Mouse (Mus musculus) neural tube, embryonic 11.5 days (tissue): ENCODE data around the gene Gatad1. TPM values are rescaled to one million over a fixed set of nuclear protein-coding genes. Genes with fewer than 3 reads are reported as not detected.

Source experiments
- ATAC-seq: fragments of 200-750 bp; cut with Nextera tagmentation; 2 replicates; pipeline ENCODE4 v1.8.0; 2017; ENCODE audit warnings: moderate number of reproducible peaks, mild to moderate bottlenecking, moderate TSS enrichment, moderate library complexity; ENCODE audit not compliant: insufficient read depth, low FRiP score, low TSS enrichment
- DNase-seq: peaks from one replicate; pipeline ENCODE4 v3.0.0-alpha.2; 2015; ENCODE audit warnings: low spot score
- H3K27ac ChIP-seq: fragments of 300-500 bp; sonication (generic); 2 replicates; pipeline ENCODE4 v1.5.1; 2014; ENCODE audit warnings: low read depth, mild to moderate bottlenecking, low read length
- H3K27me3 ChIP-seq: fragments of 300-500 bp; sonication (generic); 2 replicates; pipeline ENCODE4 v1.6.1; 2014; ENCODE audit warnings: mild to moderate bottlenecking, low read length, mixed read lengths; ENCODE audit not compliant: control insufficient read depth, insufficient read depth
- H3K36me3 ChIP-seq: fragments of 300-500 bp; sonication (generic); 2 replicates; pipeline ENCODE4 v1.6.1; 2014; ENCODE audit warnings: mild to moderate bottlenecking, low read length, moderate library complexity, mixed read lengths; ENCODE audit not compliant: control insufficient read depth, insufficient read depth
- H3K4me1 ChIP-seq: fragments of 300-500 bp; sonication (generic); 2 replicates; pipeline ENCODE4 v1.6.1; 2014; ENCODE audit warnings: low read length, mixed read lengths; ENCODE audit not compliant: control insufficient read depth, insufficient read depth
- H3K4me2 ChIP-seq: fragments of 300-500 bp; sonication (generic); 2 replicates; pipeline ENCODE4 v1.6.1; 2014; ENCODE audit warnings: low read depth, mild to moderate bottlenecking, moderate library complexity
- H3K4me3 ChIP-seq: fragments of 300-500 bp; sonication (generic); 2 replicates; pipeline ENCODE4 v1.5.1; 2014; ENCODE audit warnings: low read depth, low read length
- H3K9ac ChIP-seq: fragments of 300-500 bp; sonication (generic); 2 replicates; pipeline ENCODE4 v1.6.1; 2014; ENCODE audit warnings: mild to moderate bottlenecking, low read length
- H3K9me3 ChIP-seq: fragments of 300-500 bp; sonication (generic); 2 replicates; pipeline ENCODE4 v1.6.1; 2016; ENCODE audit warnings: low read length; ENCODE audit not compliant: control insufficient read depth
- WGBS: fragments of 180-500 bp; shearing (Covaris S2); extraction: QIAGEN DNeasy Blood & Tissue Kit; methylation state at CpG from one replicate; pipeline ENCODE4 v1.1.7; 2014; 5-methylcytosine and 5-hydroxymethylcytosine counted together
- microRNA-seq: library from miRNA; unstranded; fragments of <30 nt; microRNA quantifications from one replicate; pipeline ENCODE4, GENCODE M21; 2016
- polyA plus RNA-seq: library from polyadenylated mRNA; unstranded; fragments of >200 nt; fragmentation: Nextera tagmentation; extraction: Ambion mirVana; gene quantifications from 2 replicates; pipeline ENCODE4 v1.2.1, GENCODE M21; 2014

The Gatad1 gene
- polyA plus RNA-seq, 1 experiment from 2014 or later = 73.1 TPM

DNA sequence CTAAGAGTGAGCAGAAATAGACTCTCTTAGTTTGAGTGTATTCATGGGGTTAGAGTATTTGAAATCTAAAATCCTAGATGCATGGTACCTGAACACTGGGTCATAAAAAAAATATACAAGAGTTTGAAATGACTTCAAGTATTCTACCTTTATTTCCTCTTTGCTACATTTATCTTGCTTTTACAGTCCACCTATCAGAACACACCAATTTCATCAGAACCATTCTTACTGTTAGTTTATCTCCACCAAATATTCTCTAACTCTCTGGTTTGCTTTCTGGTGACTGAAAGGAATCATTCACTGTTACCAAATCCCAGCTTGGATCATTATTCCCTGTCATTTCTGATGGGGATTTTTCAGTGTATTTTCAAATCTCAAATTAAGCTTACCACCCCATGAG is 59.8 kb downstream of the Gatad1 start:
- DNase-seq (no peak), ATAC-seq (no peak)
- Histone ChIP-seq H3K9me3 (no peaks in the 10 kb centered on the region), H3K27ac (no peak overlapping the region), H3K9ac (no peak overlapping the region), H3K4me3 (peak overlapping the region; percentile 80; the same call in 1 of the 2 replicates), H3K4me2 (no peak overlapping the region), H3K27me3 (no peaks in the 10 kb centered on the region), H3K4me1 (peaks cover 7% of the 10 kb centered on the region), H3K36me3 (no peaks in the 10 kb centered on the region)

DNA sequence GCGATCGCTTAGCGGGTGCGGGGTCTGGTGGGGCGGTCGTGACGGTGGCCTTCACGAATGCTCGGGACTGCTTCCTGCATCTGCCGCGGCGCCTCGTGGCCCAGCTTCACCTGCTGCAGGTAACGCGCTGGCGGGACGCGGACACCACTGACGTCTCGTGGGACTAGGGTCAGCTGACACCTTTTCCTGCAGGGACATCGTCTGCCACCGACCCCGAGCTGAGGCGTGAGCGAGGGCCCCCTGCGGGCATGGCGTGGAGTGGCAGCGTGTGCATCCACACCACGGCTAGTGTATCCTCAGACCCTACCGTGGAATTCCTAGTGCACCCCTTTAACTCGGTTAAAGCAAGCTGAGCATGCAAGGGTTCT is 60.6 kb downstream of the Gatad1 start, which contains the start of gene Rbm48:
TSS of gene Rbm48 (minus strand) at position 187 of the 368 bp plus-strand sequence.
- WGBS = under 1% methylated on average over 29 of the region's 31 CpGs
- peak; percentile 81 for ATAC-seq
- H3K27ac ChIP-seq = 0 out of 2 replicates have a peak within 1 kb of the TSS, but pooled peaks have one; percentile 20

DNA sequence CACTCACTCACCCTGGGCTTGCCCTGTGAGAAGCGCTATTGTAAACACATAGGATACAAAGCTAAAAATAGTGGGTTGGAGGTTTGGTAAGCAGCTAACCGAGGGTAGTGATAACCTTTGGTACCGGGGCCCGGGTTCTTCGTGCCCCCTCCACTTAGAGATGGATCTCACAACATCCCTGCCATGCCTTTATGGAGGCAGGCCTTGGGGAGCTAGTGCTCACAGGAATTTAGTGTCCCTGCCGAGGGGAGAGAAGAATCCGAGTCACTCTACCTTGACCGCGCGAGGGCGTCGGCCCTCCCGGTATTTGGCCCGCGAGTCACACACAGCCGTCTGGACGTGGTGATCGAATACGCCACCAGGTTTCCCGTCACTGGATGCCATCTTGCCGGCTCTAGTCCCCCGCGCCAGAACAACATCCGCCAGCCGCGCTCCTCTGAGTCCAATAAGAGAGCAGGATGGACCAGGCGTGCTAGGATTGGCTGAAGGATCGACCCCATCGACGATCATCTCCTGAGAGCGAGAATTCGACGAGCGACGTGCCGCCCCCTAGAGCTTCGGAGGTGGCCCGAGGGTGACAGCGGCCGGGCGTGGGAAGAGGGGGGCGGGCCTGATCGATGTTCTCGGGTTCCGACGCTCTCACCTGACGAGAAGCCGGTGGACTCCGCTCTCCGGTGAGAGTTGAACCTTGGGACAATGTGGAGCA is 61.1 kb downstream of the Gatad1 start, which contains the start of gene Pex1:
TSS of gene Pex1 (plus strand) at position 374 of the 706 bp plus-strand sequence.
- DNase-seq (peak; percentile 95), ATAC-seq (peak; percentile 98)
- Histone ChIP-seq H3K9me3 (no peaks in the 10 kb centered on the region), H3K27me3 (no peaks in the 10 kb centered on the region), H3K4me1 (peaks cover 7% of the 10 kb centered on the region), H3K36me3 (no peaks in the 10 kb centered on the region), H3K4me3 (peak within 1 kb of the TSS; percentile 80), H3K9ac (peak within 1 kb of the TSS; percentile 76), H3K4me2 (peak within 1 kb of the TSS; percentile 74), H3K27ac (0 out of 2 replicates have a peak within 1 kb of the TSS, but pooled peaks have one; percentile 20)
- WGBS = under 1% methylated on average over 50 of the region's 50 CpGs

More for the DNA sequence above, 60.6 kb downstream of the Gatad1 start, which contains the start of gene Rbm48:
- peak within 1 kb of the TSS; percentile 80 for H3K4me3 ChIP-seq
- no peaks in the 10 kb centered on the region for H3K9me3 ChIP-seq
- peak within 1 kb of the TSS; percentile 74 for H3K4me2 ChIP-seq
- H3K9ac ChIP-seq = peak within 1 kb of the TSS; percentile 76
- peak; percentile 82 for DNase-seq
- H3K27me3 ChIP-seq = no peaks in the 10 kb centered on the region
- peaks cover 7% of the 10 kb centered on the region for H3K4me1 ChIP-seq
- H3K36me3 ChIP-seq = no peaks in the 10 kb centered on the region

Small RNA genes lying within 50 kb of the gene (microRNA-seq; reads per million reads assigned to microRNA genes)
- not detected for gene Gm22926
- gene Gm26238 = not detected

Other genes starting within 250 kb of the Gatad1 start
- gene Fam133b, start 113.4 kb downstream of the Gatad1 start, polyA plus RNA-seq = 35.4 and 36.8 TPM in 2 replicates
- gene 1700109H08Rik, start 85.6 kb downstream of the Gatad1 start, polyA plus RNA-seq = 2.5 and 3.0 TPM in 2 replicates
- gene Pex1, start 61.1 kb downstream of the Gatad1 start, polyA plus RNA-seq = 14.7 and 17.0 TPM in 2 replicates
- 12.9 and 16.4 TPM in 2 replicates for gene Rbm48, start 60.6 kb downstream of the Gatad1 start, polyA plus RNA-seq
- not detected in 2 replicates for gene Tmbim7, start 6.0 kb downstream of the Gatad1 start, polyA plus RNA-seq
- gene Ankib1, start 145.7 kb upstream of the Gatad1 start, polyA plus RNA-seq = 17.3 and 17.4 TPM in 2 replicates
- gene Krit1, start 146.0 kb upstream of the Gatad1 start, polyA plus RNA-seq = 61.3 and 62.8 TPM in 2 replicates
- gene Lrrd1, start 188.0 kb upstream of the Gatad1 start, polyA plus RNA-seq = 0.20 TPM in 1 of 2 replicates, not detected in the other
- 7.9 and 10.3 TPM in 2 replicates for gene Mterf1a, start 236.7 kb upstream of the Gatad1 start, polyA plus RNA-seq